Mouse (Mus musculus): ENCODE measurements around the gene Miox. TPM values are rescaled to one million over a fixed set of nuclear protein-coding genes. Genes with fewer than 3 reads are reported as not detected.
A peak's percentile ranks its signal among the peaks of the same experiment; 100 is the strongest.

Gene Miox
- polyA plus RNA-seq, 1 experiment from 2014 or later: not detected

GRCm38 (mm10) chr15:89374340-89374739 is 40.1 kb downstream of the Miox start:
- no peak for TF ChIP-seq CTCF (IDR thresholded peaks at IDR 0.05; ENCODE audit: low read depth)
- Histone ChIP-seq H3K27ac (ENCODE audit: low read depth) (0 out of 2 replicates have a peak overlapping the region, but pooled peaks have one; percentile 92), H3K4me2 (peak overlapping the region; percentile 89), H3K9me3 (ENCODE audit: low read depth, low read length) (no peaks in the 10 kb centered on the region), H3K36me3 (ENCODE audit: insufficient read depth) (peaks cover 36% of the 10 kb centered on the region), H3K27me3 (ENCODE audit: insufficient read depth, low read length) (peaks cover 32% of the 10 kb centered on the region), H3K4me1 (ENCODE audit: insufficient read depth) (peaks cover 6% of the 10 kb centered on the region), H3K4me3 (ENCODE audit: low read depth, low read length) (peak overlapping the region; percentile 66), H3K9ac (peak overlapping the region; percentile 74)
- DNase-seq (no peak), ATAC-seq (ENCODE audit: insufficient read depth) (no peak)
- 45% methylated on average over 9 of the region's 9 CpGs for WGBS

DNA sequence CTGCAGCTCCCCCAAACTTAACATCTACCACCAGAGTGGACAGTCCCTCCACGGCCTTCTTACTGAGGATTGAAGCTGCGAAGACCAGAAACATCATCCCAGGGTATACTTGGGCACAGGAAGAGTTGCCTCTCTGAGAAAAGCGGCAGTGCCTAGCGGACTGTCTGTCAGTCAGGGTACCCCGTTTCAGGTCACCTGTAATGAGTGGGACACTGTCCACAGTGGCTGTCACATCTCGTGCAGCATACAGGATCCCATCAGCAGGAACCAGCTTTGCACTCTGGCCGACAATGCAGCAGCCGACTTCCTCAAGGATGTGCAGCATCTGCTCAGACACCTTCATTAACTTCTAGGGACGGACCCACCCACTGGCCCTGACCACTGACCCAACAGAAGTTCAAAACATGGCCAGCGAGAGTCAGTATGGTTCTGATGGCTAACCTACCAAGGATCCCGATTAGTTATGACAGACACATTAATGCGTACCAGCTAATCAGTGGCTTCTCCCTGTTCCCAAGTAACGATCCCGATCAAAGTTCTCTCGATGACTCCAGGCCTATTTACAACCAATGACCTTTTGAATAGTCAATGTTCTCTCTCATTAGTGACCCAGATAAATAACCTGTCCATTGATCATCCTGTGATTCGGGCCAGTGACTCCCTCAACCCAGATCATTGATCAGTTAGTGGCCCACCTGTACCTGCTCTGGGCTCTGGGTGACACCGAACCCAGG is 40.8 kb downstream of the Miox start:
- ATAC-seq (ENCODE audit: insufficient read depth): no peak
- Histone ChIP-seq H3K4me1 (ENCODE audit: insufficient read depth) (peaks cover 6% of the 10 kb centered on the region), H3K36me3 (ENCODE audit: insufficient read depth) (peaks cover 30% of the 10 kb centered on the region), H3K4me2 (no peak overlapping the region; the same call in 1 of the 2 replicates), H3K9ac (no peak overlapping the region), H3K27ac (ENCODE audit: low read depth) (no peak overlapping the region), H3K9me3 (ENCODE audit: low read depth, low read length) (no peaks in the 10 kb centered on the region), H3K27me3 (ENCODE audit: insufficient read depth, low read length) (peaks cover 39% of the 10 kb centered on the region), H3K4me3 (ENCODE audit: low read depth, low read length) (no peak overlapping the region)
- 92% methylated on average over 17 of the region's 17 CpGs for WGBS
- TF ChIP-seq CTCF (IDR thresholded peaks at IDR 0.05; ENCODE audit: low read depth): no peak
- DNase-seq: no peak

DNA sequence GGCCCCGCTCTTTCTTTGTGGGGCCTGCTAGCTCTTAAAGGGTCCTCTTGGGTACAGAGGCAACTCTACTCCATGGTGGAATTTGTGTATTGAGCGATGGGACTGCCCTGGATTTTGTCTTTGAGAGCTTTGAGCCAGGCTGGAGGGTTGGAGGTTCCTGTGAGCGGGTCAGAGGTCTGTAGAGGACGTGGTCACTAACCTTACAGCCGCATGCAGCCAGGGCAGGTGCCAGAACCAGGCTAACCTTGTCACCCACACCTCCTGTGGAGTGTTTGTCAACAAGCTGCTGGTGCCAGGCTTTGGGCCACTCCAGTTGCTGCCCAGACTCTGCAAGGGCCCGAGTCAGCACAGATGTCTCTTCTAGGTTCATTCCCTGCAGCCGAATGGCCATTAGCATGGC is 41.8 kb downstream of the Miox start:
- peaks cover 44% of the 10 kb centered on the region for H3K27me3 ChIP-seq (ENCODE audit: insufficient read depth, low read length)
- no peak overlapping the region for H3K4me2 ChIP-seq
- peaks cover 19% of the 10 kb centered on the region for H3K36me3 ChIP-seq (ENCODE audit: insufficient read depth)
- DNase-seq (no peak), ATAC-seq (ENCODE audit: insufficient read depth) (no peak)
- WGBS: 73% methylated on average over 7 of the region's 7 CpGs
- H3K4me1 ChIP-seq (ENCODE audit: insufficient read depth): peaks cover 6% of the 10 kb centered on the region
- no peaks in the 10 kb centered on the region for H3K9me3 ChIP-seq (ENCODE audit: low read depth, low read length)
- TF ChIP-seq CTCF (IDR thresholded peaks at IDR 0.05; ENCODE audit: low read depth): no peak
- H3K4me3 ChIP-seq (ENCODE audit: low read depth, low read length): no peak overlapping the region
- H3K9ac ChIP-seq: no peak overlapping the region
- H3K27ac ChIP-seq (ENCODE audit: low read depth): no peak overlapping the region

DNA sequence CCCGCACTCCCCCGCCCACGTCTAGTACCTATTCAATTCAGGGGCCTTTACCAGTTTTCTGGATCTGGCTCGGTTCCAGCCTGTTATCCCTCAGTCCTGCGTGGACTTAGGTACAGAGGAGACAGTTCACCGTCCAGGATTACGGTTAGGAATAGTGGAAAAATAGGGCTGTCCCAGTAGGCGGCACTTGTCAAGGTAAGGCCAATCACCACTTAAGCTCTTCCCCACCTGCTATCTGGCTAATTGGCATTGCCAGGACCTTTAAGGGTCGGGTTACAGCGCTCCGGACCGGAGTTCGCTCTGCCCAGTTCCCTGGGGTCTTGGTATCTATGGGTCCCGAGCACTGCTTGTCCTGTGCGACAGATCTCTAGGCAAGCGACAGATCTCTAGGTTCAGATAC is 42.8 kb downstream of the Miox start, which contains the start of gene Tymp:
Gene Tymp (minus strand): TSS at position 83 of the 400 bp plus-strand sequence.
- H3K9ac ChIP-seq: no peak within 1 kb of the TSS
- H3K27me3 ChIP-seq (ENCODE audit: insufficient read depth, low read length): peaks cover 44% of the 10 kb centered on the region
- H3K36me3 ChIP-seq (ENCODE audit: insufficient read depth): peaks cover 10% of the 10 kb centered on the region
- H3K9me3 ChIP-seq (ENCODE audit: low read depth, low read length): no peaks in the 10 kb centered on the region
- H3K4me2 ChIP-seq: peak within 1 kb of the TSS; percentile 33; the same call in 1 of the 2 replicates
- no peak for ATAC-seq (ENCODE audit: insufficient read depth)
- H3K4me3 ChIP-seq (ENCODE audit: low read depth, low read length): no peak within 1 kb of the TSS
- 17% methylated on average over 16 of the region's 16 CpGs for WGBS
- TF ChIP-seq CTCF (IDR thresholded peaks at IDR 0.05; ENCODE audit: low read depth): no peak
- H3K27ac ChIP-seq (ENCODE audit: low read depth): no peak within 1 kb of the TSS
- DNase-seq: no peak
- H3K4me1 ChIP-seq (ENCODE audit: insufficient read depth): peaks cover 6% of the 10 kb centered on the region

GRCm38 (mm10) chr15:89377362-89377761 is 43.2 kb downstream of the Miox start:
- Histone ChIP-seq H3K9me3 (ENCODE audit: low read depth, low read length) (no peaks in the 10 kb centered on the region), H3K27me3 (ENCODE audit: insufficient read depth, low read length) (peaks cover 44% of the 10 kb centered on the region)
- WGBS: 1% methylated on average over 18 of the region's 18 CpGs

GRCm38 (mm10) chr15:89377938-89378828 is 44.0 kb downstream of the Miox start:
- DNase-seq (peak; percentile 8), ATAC-seq (ENCODE audit: insufficient read depth) (no peak)
- Histone ChIP-seq H3K9ac (0 out of 2 replicates have a peak overlapping the region, but pooled peaks have one; percentile 7), H3K36me3 (ENCODE audit: insufficient read depth) (no peaks in the 10 kb centered on the region), H3K9me3 (ENCODE audit: low read depth, low read length) (no peaks in the 10 kb centered on the region), H3K27me3 (ENCODE audit: insufficient read depth, low read length) (peaks cover 44% of the 10 kb centered on the region), H3K4me3 (ENCODE audit: low read depth, low read length) (peak overlapping the region; percentile 34), H3K4me1 (ENCODE audit: insufficient read depth) (peaks cover 6% of the 10 kb centered on the region), H3K4me2 (peak overlapping the region; percentile 65), H3K27ac (ENCODE audit: low read depth) (no peak overlapping the region)
- no peak for TF ChIP-seq CTCF (IDR thresholded peaks at IDR 0.05; ENCODE audit: low read depth)
- 12% methylated on average over 43 of the region's 46 CpGs for WGBS

More at GRCm38 (mm10) chr15:89377362-89377761, 43.2 kb downstream of the Miox start:
- Histone ChIP-seq H3K27ac (ENCODE audit: low read depth) (no peak overlapping the region), H3K4me3 (ENCODE audit: low read depth, low read length) (no peak overlapping the region), H3K4me2 (peak overlapping the region; percentile 33; the same call in 1 of the 2 replicates), H3K4me1 (ENCODE audit: insufficient read depth) (peaks cover 6% of the 10 kb centered on the region), H3K9ac (no peak overlapping the region), H3K36me3 (ENCODE audit: insufficient read depth) (peaks cover 6% of the 10 kb centered on the region)
- ATAC-seq (ENCODE audit: insufficient read depth) (no peak), DNase-seq (no peak)
- TF ChIP-seq CTCF (IDR thresholded peaks at IDR 0.05; ENCODE audit: low read depth): no peak

Data from lung, embryonic 14.5 days (tissue).